Mouse (Mus musculus) limb, embryonic 10.5 days (tissue): ENCODE data around the gene Ltb4r1. TPM values are rescaled to one million over a fixed set of nuclear protein-coding genes. Genes with fewer than 3 reads are reported as not detected.
A peak's percentile ranks its signal among the peaks of the same experiment; 100 is the strongest.

Experiments used
- DNase-seq: peaks from one replicate; pipeline ENCODE4 v3.0.0-alpha.2; 2017; ENCODE audit warnings: low spot score
- H3K27ac ChIP-seq: fragments of 300-500 bp; sonication (generic); 2 replicates; pipeline ENCODE4 v1.5.1; 2016; ENCODE audit warnings: mild to moderate bottlenecking
- H3K27me3 ChIP-seq: fragments of 300-500 bp; sonication (generic); 2 replicates; pipeline ENCODE4 v1.6.1; 2016; ENCODE audit warnings: low read depth, mild to moderate bottlenecking; ENCODE audit not compliant: poor library complexity, severe bottlenecking
- H3K36me3 ChIP-seq: fragments of 300-500 bp; sonication (generic); 2 replicates; pipeline ENCODE4 v1.6.1; 2016; ENCODE audit warnings: mild to moderate bottlenecking, moderate library complexity
- H3K4me1 ChIP-seq: fragments of 300-500 bp; sonication (generic); 2 replicates; pipeline ENCODE4 v1.6.1; 2016
- H3K4me3 ChIP-seq: fragments of 300-500 bp; sonication (generic); 2 replicates; pipeline ENCODE4 v1.5.1; 2016; ENCODE audit warnings: mild to moderate bottlenecking, moderate library complexity
- H3K9me3 ChIP-seq: fragments of 300-500 bp; sonication (generic); replicated peaks from 2 replicates; pipeline ENCODE4 v1.6.1; 2016; ENCODE audit warnings: mild to moderate bottlenecking
- WGBS: fragments of 180-500 bp; shearing (Covaris S2); methylation state at CpG from one replicate; pipeline ENCODE4 v1.1.7; 2016; 5-methylcytosine and 5-hydroxymethylcytosine counted together
- polyA plus RNA-seq: library from polyadenylated mRNA; unstranded; fragments of >200 nt; fragmentation: Nextera tagmentation; extraction: Ambion mirVana; gene quantifications from 2 replicates; pipeline ENCODE4 v1.2.1, GENCODE M21; 2016

Gene Ltb4r1
- polyA plus RNA-seq, 1 experiment from 2014 or later: 0.26 TPM

DNA sequence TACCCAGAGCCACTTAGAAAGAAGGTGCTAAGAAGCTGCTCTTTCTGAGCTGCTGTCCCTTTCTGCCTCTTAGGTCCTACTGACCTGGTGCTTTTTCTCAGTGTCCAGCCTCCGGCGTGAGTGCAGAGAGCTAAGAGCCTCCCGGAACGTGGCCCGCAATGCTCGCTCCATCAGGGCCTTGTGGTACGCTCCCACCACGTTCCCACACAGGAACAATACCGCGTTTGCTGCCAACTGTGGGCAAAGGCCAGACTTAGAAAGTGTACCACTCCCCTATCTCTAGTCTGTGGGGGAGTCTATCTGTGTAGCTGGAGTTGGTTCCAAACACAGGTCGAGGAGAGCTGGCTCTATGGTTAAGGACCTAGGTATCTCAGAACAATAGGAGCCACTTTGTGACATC lies 15.0 kb downstream of the Ltb4r1 start:
- Histone ChIP-seq H3K4me1 (peaks cover 52% of the 10 kb centered on the region), H3K27ac (no peak overlapping the region), H3K4me3 (no peak overlapping the region), H3K27me3 (peaks cover 52% of the 10 kb centered on the region), H3K9me3 (no peaks in the 10 kb centered on the region), H3K36me3 (0 out of 2 replicates have a peak, but pooled peaks cover 15% of the 10 kb centered on the region)
- DNase-seq: no peak
- 80% methylated on average over 11 of the region's 11 CpGs for WGBS

DNA sequence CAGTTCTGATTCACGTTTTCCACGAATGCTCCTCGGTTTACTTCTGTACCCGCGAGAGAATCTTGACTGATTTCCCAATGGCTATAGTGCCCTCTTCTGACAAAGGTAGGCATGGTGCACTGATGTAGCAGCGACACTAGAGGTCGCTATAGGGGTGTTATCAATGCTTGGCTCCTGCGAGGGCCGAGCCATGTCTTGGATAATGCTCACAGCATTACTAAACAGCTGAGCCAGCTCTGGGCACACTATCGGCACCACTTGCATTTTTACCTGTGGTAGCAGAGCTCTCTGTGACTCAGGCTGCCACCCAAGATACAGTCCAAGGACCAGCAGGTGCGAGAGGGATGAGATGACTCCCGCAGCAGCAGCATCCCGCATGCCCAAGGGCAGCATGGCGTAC lies 15.5 kb downstream of the Ltb4r1 start:
- H3K4me1 ChIP-seq: peaks cover 52% of the 10 kb centered on the region
- peak overlapping the region; percentile 27; the same call in 1 of the 2 replicates for H3K27ac ChIP-seq
- peak overlapping the region; percentile 36 for H3K4me3 ChIP-seq
- peak; percentile 74 for DNase-seq
- H3K36me3 ChIP-seq: 0 out of 2 replicates have a peak, but pooled peaks cover 15% of the 10 kb centered on the region
- WGBS: 16% methylated on average over 14 of the region's 14 CpGs
- H3K27me3 ChIP-seq: peaks cover 58% of the 10 kb centered on the region
- no peaks in the 10 kb centered on the region for H3K9me3 ChIP-seq

DNA sequence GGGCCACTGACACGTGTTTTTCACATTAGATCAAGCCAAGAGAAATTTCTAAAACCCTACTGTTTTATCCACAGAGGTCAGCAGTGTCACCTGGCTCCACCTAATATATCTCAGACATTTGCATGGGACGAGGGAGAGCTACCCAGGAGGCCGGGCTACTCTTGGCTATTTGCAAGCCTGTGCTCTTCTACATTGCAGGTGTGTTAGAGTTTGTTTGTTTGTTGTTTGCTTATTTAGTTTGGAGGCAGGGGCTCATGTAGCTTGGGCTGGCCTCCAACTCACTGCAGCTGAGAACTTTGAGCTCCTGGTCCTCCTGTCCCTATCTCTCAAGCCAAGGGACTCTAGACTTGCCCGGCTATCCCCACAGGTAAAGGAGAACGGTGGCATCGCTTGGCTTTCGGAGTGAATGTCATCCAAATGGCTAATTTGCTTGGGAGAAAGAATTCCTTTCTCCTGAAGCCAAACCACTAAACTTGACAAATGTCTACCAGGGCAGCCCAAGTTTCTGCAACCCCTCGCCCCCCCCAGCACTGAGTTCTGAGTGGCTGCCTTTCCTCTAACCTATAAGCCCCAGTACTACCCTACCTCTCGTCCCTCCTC lies 16.7 kb downstream of the Ltb4r1 start:
- 51% methylated on average over 9 of the region's 9 CpGs for WGBS
- H3K27ac ChIP-seq: peak overlapping the region; percentile 84
- peaks cover 69% of the 10 kb centered on the region for H3K27me3 ChIP-seq

DNA sequence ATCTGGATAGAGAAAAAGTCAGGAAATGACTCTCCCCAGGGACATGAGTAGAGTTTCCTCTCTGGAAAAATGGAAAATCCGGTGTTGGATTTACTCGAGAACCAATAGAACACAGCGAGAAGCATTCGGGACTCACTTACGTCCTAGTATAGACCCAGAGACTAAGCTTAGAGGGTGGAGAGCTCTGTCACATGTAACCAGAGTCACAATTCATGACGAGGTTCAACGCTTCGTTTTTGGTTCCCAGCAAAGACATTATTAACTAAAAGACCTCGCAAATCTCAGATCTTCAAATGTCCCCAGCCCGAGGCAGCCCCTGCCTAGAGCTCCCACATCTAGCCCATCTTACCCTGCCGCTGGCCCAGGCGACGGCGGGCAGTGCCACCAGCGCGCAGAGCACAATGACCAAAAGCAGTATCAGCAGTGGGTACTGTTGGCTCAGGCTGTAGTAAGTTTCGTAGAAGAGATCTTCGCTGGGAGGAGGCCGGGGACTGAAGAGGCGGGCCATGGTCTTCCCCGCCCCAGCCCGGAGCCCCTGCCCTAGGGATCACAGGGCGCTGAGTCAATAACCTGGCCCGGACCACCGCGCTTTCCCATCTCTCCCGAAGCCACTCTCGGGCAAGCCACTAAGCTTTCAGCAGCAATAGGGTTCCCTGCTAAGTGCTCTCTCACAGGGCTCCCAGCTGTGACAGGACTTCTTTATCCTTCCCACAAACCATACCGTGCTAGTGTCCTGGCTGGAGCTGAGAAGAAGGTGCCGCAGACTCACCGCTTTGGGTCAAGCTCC lies 17.6 kb downstream of the Ltb4r1 start:
- 0 out of 2 replicates have a peak, but pooled peaks cover 8% of the 10 kb centered on the region for H3K36me3 ChIP-seq
- H3K9me3 ChIP-seq: no peaks in the 10 kb centered on the region
- peak overlapping the region; percentile 58 for H3K4me3 ChIP-seq
- peak overlapping the region; percentile 84 for H3K27ac ChIP-seq
- 1% methylated on average over 31 of the region's 31 CpGs for WGBS
- DNase-seq: peak; percentile 67
- peaks cover 54% of the 10 kb centered on the region for H3K4me1 ChIP-seq
- peaks cover 78% of the 10 kb centered on the region for H3K27me3 ChIP-seq

More for the DNA sequence above, 16.7 kb downstream of the Ltb4r1 start:
- no peak for DNase-seq
- H3K9me3 ChIP-seq: no peaks in the 10 kb centered on the region
- H3K4me1 ChIP-seq: peaks cover 49% of the 10 kb centered on the region
- H3K36me3 ChIP-seq: 0 out of 2 replicates have a peak, but pooled peaks cover 14% of the 10 kb centered on the region
- H3K4me3 ChIP-seq: peak overlapping the region; percentile 58

DNA sequence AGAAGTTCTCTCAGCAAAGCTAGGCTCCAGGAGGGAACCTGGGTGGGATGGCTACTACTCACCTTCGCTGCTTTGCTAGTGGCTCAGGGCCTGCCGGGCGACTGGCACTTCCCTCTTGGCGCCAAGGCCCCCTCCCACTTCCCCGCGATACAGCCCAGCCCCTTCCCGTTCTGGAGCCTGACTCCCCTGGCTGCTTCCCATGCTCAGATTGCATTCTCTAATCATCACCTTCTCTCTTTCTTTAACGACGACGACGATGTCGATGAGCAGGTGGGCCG lies 18.1 kb downstream of the Ltb4r1 start, which contains the start of gene Adcy4:
Gene Adcy4 (minus strand): TSS at position 138 of the 278 bp plus-strand sequence.
- H3K4me1 ChIP-seq: peaks cover 59% of the 10 kb centered on the region
- 0 out of 2 replicates have a peak, but pooled peaks cover 4% of the 10 kb centered on the region for H3K36me3 ChIP-seq
- peak within 1 kb of the TSS; percentile 58 for H3K4me3 ChIP-seq
- H3K27me3 ChIP-seq: peaks cover 83% of the 10 kb centered on the region
- H3K9me3 ChIP-seq: no peaks in the 10 kb centered on the region
- peak within 1 kb of the TSS; percentile 84 for H3K27ac ChIP-seq
- WGBS: 4% methylated on average over 13 of the region's 13 CpGs
- peak; percentile 53 for DNase-seq

DNA sequence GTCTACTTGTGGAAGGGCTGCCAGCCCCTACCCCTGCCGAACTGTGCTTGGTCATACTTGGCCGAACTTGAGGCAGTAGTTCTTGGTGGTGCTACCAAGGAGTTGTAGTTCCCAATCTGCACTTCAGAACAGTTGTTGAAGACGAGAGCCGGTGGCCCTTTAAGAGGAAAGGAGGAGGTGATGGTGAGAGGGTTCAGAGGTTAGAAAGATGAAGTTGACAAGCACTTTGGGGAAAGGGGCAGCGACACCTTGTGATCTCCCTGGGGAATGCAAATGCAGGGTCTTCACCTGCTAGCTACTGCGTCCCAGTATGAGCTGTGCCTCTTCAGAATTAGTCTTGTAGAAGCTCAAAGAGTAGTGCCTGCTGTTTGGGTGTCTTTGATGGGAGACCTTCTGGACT lies 19.4 kb downstream of the Ltb4r1 start:
- Histone ChIP-seq H3K27ac (no peak overlapping the region), H3K36me3 (no peaks in the 10 kb centered on the region), H3K27me3 (peaks cover 92% of the 10 kb centered on the region), H3K9me3 (no peaks in the 10 kb centered on the region), H3K4me3 (no peak overlapping the region), H3K4me1 (peaks cover 59% of the 10 kb centered on the region)
- 21% methylated on average over 6 of the region's 6 CpGs for WGBS
- no peak for DNase-seq

DNA sequence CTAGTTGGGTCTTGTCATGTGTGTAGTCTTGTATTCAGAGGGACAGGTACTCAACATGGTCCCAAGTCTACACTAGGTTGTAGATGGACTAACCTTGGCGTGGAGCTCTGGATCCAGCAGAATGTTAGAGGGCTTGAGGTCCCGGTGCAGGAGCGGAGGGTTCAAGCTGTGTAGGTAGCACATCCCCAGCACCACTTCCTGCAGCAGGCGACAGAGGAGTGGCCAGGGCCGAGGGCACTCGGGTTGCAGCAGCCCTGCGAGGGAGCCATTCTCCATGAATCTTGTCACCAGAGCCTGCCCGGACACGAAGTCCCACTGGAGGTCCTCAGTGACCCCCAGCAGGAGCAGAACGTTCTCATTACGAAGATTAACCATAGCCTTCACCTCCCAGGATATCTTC lies 22.0 kb downstream of the Ltb4r1 start:
- Histone ChIP-seq H3K4me3 (peak overlapping the region; percentile 56), H3K27ac (peak overlapping the region; percentile 62; the same call in 1 of the 2 replicates), H3K4me1 (peaks cover 38% of the 10 kb centered on the region), H3K9me3 (no peaks in the 10 kb centered on the region), H3K36me3 (no peaks in the 10 kb centered on the region), H3K27me3 (peaks cover 76% of the 10 kb centered on the region)
- no peak for DNase-seq
- 23% methylated on average over 11 of the region's 11 CpGs for WGBS

DNA sequence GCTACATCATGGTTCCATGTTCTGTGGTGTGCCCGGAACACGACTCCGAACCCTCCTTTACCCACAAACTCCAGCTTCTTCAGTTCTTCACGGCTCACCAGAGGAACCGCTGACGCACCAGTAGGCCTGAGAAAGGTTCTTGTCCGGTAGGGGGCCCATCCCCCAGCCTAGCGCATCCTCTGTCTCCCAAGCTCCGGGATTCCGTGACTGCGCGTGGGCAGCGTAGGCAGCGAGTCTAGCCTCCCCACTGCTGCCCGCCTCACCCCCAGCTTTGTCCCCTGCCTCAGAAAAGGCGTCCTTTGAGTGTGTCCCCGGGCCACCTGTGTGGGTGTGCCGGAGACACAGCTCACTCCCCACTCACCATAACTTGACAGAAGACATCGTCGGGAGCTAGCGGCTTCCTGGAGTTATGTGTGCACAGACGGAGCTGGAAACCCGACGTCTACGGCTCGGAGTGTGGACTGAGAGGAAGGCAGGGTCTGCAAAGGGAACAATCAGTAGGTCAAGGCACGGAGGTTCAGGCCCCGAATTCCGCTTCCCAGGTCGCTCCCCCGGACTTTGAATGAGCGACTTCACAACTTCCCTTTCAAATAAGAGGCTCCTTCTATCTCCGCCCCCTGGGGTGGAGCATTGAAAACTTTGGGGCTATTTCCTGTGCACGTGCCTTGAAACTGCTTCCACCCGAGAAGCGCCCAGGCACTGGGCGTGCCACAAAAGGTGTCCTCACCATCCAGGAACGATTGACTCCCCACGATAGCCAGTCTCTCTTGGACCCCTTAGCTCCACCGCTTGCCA lies 22.7 kb downstream of the Ltb4r1 start, which contains the start of gene Ripk3:
Gene Ripk3 (minus strand): TSS at position 610 of the 795 bp plus-strand sequence.
- Histone ChIP-seq H3K36me3 (no peaks in the 10 kb centered on the region), H3K27ac (peak within 1 kb of the TSS; percentile 62), H3K4me1 (peaks cover 31% of the 10 kb centered on the region), H3K9me3 (no peaks in the 10 kb centered on the region), H3K4me3 (peak within 1 kb of the TSS; percentile 56), H3K27me3 (peaks cover 72% of the 10 kb centered on the region)
- DNase-seq: peak; percentile 46
- 3% methylated on average over 40 of the region's 40 CpGs for WGBS

DNA sequence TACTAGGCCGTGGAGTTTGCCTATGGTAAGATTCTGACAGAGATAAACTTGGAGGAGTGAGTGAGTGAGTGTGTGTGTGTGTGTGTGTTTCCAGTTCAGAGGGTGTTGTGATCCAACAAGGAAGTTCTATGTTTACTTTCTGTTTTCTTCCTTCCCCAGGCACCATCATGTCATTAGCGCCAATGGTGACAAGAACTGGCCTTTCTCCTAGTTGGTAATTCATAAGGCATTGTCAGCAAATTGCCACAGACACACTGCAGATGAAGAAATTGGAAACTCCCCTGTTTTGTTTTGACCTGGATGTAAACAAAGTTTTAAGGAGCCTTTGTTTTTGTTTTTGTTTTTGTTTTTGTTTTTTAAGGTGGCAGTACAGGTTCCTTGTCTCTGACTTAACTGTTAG lies 27.7 kb downstream of the Ltb4r1 start:
- Histone ChIP-seq H3K4me3 (no peak overlapping the region), H3K36me3 (no peaks in the 10 kb centered on the region), H3K9me3 (no peaks in the 10 kb centered on the region), H3K4me1 (peaks cover 4% of the 10 kb centered on the region), H3K27me3 (peaks cover 22% of the 10 kb centered on the region), H3K27ac (no peak overlapping the region)
- no peak for DNase-seq
- 64% methylated on average over 2 of the region's 2 CpGs for WGBS

DNA sequence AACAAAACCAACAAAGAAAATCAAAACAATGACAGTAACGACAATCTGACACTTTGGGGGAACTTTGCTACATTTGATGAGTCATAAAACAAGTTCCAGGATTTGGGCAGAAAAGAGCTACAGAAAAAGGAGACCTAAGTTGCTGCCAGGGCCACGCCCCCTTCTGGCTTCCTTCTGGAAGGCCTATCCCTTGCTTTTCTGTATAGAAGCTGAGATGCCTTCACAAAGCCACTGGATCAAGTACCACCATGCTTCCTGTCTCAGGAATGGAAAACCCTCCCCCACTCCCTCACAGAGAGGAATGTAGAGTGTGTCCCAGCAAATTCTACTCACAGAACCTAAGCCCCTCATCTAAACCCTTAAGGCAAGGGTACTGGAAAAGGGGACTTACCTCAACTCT lies 28.2 kb downstream of the Ltb4r1 start:
- Histone ChIP-seq H3K4me1 (no peaks in the 10 kb centered on the region), H3K9me3 (no peaks in the 10 kb centered on the region), H3K27me3 (peaks cover 17% of the 10 kb centered on the region), H3K27ac (no peak overlapping the region), H3K36me3 (no peaks in the 10 kb centered on the region), H3K4me3 (no peak overlapping the region)
- 73% methylated on average over 2 of the region's 2 CpGs for WGBS
- no peak for DNase-seq

DNA sequence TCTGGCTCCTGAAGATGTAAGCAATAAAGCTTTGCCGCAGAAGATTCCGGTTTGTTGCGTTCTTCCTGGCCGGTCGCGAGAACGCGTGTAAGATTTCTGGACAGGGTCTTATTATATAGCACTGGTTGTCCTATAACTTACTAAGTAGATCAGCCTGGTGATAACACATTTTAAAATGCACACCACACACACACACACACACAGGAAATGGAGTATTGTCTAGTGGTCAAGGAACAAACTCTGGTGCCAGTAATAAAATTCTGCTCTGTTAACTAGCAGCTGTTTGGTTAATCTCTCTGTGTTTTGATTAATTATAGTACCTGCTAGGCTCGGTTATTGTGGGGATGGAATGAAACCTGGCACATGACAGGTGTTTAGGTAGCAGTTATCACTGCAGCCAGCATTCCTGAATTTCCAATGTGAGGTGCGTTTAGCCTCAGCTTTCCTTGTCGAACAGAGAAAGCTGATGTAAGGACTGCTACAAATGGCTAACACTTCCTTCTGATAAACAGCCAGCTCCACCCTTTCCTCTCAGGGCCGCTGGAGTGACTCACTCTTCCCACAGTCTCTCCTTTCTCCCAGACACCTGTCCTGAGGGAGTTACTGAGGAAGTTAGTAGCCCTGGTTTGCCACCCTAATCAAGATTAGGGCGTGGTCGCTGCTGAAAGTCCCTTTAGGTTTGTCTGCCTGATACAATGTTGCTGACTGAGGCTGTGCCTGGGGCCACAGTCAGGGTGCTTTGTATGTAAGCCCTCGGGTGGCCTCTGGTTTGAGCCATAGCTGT lies 29.8 kb downstream of the Ltb4r1 start:
- Histone ChIP-seq H3K9me3 (no peaks in the 10 kb centered on the region), H3K36me3 (no peaks in the 10 kb centered on the region), H3K4me3 (no peak overlapping the region), H3K27me3 (peaks cover under 1% of the 10 kb centered on the region; the same call in 1 of the 2 replicates), H3K27ac (no peak overlapping the region), H3K4me1 (no peaks in the 10 kb centered on the region)
- no peak for DNase-seq
- 85% methylated on average over 15 of the region's 15 CpGs for WGBS

DNA sequence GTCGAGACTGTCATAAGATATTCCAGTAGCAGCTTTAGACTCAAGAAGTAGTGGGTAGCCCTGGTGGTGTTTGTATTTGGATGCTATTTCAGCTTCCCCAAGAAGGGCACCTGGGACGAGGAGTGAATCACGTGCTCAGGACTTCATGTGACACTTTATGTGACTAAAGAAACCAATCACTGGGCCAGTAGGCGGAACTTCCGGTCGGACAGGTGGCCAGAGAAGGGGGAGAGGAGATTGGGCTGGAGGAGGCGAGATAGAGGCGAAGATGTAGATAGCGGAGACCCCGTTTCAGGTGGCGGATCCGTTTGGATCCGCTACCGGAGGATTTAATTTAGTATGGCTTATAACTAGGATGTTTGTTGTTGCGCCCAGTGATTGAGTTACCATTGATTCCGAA lies 49.1 kb downstream of the Ltb4r1 start:
- H3K4me1 ChIP-seq: peaks cover 7% of the 10 kb centered on the region; the same call in 1 of the 2 replicates
- no peaks in the 10 kb centered on the region for H3K9me3 ChIP-seq
- peak overlapping the region; percentile 61 for H3K27ac ChIP-seq
- H3K27me3 ChIP-seq: no peaks in the 10 kb centered on the region
- no peaks in the 10 kb centered on the region for H3K36me3 ChIP-seq
- 20% methylated on average over 16 of the region's 16 CpGs for WGBS
- peak overlapping the region; percentile 60 for H3K4me3 ChIP-seq
- peak; percentile 84 for DNase-seq
